Mouse (Mus musculus) lung, adult 2 months (tissue): ENCODE results near the gene Lonp2.

Source experiments
- CTCF ChIP-seq: fragments of 200-500 bp; IDR thresholded peaks from 2 replicates; pipeline ENCODE4 v1.5.1; 2011; ENCODE audit warnings: mild to moderate bottlenecking, low read length, control low read depth; ENCODE audit not compliant: insufficient read depth
- POLR2A ChIP-seq: fragments of 200-500 bp; IDR thresholded peaks from 2 replicates; pipeline ENCODE4 v1.6.1; 2011; ENCODE audit warnings: low read depth, mild to moderate bottlenecking, control low read depth, low read length, borderline replicate concordance; ENCODE audit errors: extremely low read depth

DNA sequence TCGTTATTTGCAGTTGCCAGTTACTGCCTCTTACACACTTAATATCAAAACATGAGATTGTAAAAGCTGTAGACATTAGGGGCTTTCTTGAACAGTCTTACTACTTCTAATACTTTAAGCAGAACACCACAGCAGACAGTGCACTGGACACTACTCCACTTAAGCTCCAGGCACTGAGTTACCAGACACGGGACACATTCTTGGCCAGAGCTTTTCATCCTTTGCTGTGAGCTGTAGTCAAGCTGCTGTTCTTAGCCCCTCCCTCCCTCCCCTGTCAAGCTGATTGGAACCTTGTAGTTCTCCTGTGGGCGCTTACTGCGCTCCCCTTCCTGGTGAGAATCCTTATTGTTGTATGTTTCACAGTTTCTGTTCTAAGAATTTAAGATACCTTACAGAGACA is 45.4 kb downstream of the Lonp2 start:
- TF ChIP-seq CTCF (no peak), POLR2A (no peak)
